Mouse (Mus musculus): ENCODE measurements around the gene Rasgef1b.

Rasgef1b gene

GRCm38 (mm10) chr5:99728649-99729212 is at the start of gene Rasgef1b:
Gene Rasgef1b, minus strand, starts transcription at chr5:99729065.
- DNase-seq (ENCODE audit: extremely low read depth, low read depth), result no peak

GRCm38 (mm10) chr5:99775342-99775741 is 46.5 kb upstream of the Rasgef1b start:
- DNase-seq (ENCODE audit: extremely low read depth, low read depth), result no peak

- DNase-seq (ENCODE audit: extremely low read depth, low read depth), result no peak
These were observed 44.4 kb upstream of the Rasgef1b start for GRCm38 (mm10) chr5:99773265-99773664.

GRCm38 (mm10) chr5:99764246-99764645 is 35.4 kb upstream of the Rasgef1b start:
- no peak for DNase-seq (ENCODE audit: extremely low read depth, low read depth)

GRCm38 (mm10) chr5:99758859-99759258 is 30.0 kb upstream of the Rasgef1b start:
- DNase-seq (ENCODE audit: extremely low read depth, low read depth), result no peak

GRCm38 (mm10) chr5:99753843-99754242 is 25.0 kb upstream of the Rasgef1b start:
- DNase-seq (ENCODE audit: extremely low read depth, low read depth), result no peak

- no peak for DNase-seq (ENCODE audit: extremely low read depth, low read depth)
These were observed 24.5 kb upstream of the Rasgef1b start for GRCm38 (mm10) chr5:99753368-99753767.

GRCm38 (mm10) chr5:99752670-99753231 is 23.9 kb upstream of the Rasgef1b start:
- DNase-seq (ENCODE audit: extremely low read depth, low read depth), result no peak

GRCm38 (mm10) chr5:99748417-99748816 is 19.6 kb upstream of the Rasgef1b start:
- DNase-seq (ENCODE audit: extremely low read depth, low read depth), result no peak

- no peak for DNase-seq (ENCODE audit: extremely low read depth, low read depth)
These were observed 17.2 kb upstream of the Rasgef1b start for GRCm38 (mm10) chr5:99746087-99746486.

GRCm38 (mm10) chr5:99742874-99743273 is 14.0 kb upstream of the Rasgef1b start:
- no peak for DNase-seq (ENCODE audit: extremely low read depth, low read depth)

GRCm38 (mm10) chr5:99742056-99742455 is 13.2 kb upstream of the Rasgef1b start:
- no peak for DNase-seq (ENCODE audit: extremely low read depth, low read depth)

GRCm38 (mm10) chr5:99737937-99738727 is 9.3 kb upstream of the Rasgef1b start:
- no peak for DNase-seq (ENCODE audit: extremely low read depth, low read depth)

- DNase-seq (ENCODE audit: extremely low read depth, low read depth), result no peak
These were observed 1.1 kb upstream of the Rasgef1b start for GRCm38 (mm10) chr5:99729931-99730330.

GRCm38 (mm10) chr5:99729361-99729882 is 557 bp upstream of the Rasgef1b start:
- DNase-seq (ENCODE audit: extremely low read depth, low read depth), result no peak

GRCm38 (mm10) chr5:99728027-99728451 is 826 bp downstream of the Rasgef1b start:
- DNase-seq (ENCODE audit: extremely low read depth, low read depth), result no peak

GRCm38 (mm10) chr5:99723941-99724340 is 4.9 kb downstream of the Rasgef1b start:
- DNase-seq (ENCODE audit: extremely low read depth, low read depth), result no peak

- DNase-seq (ENCODE audit: extremely low read depth, low read depth), result no peak
These were observed 6.6 kb downstream of the Rasgef1b start for GRCm38 (mm10) chr5:99722310-99722709.

GRCm38 (mm10) chr5:99720554-99720953 is 8.3 kb downstream of the Rasgef1b start:
- DNase-seq (ENCODE audit: extremely low read depth, low read depth), result no peak

GRCm38 (mm10) chr5:99717917-99718316 is 10.9 kb downstream of the Rasgef1b start:
- no peak for DNase-seq (ENCODE audit: extremely low read depth, low read depth)

GRCm38 (mm10) chr5:99715281-99715744 is 13.6 kb downstream of the Rasgef1b start:
- DNase-seq (ENCODE audit: extremely low read depth, low read depth), result no peak

GRCm38 (mm10) chr5:99711947-99712346 is 16.9 kb downstream of the Rasgef1b start:
- DNase-seq (ENCODE audit: extremely low read depth, low read depth), result no peak

Measured in MEL-GATA-1-ER (cell line).